Mouse (Mus musculus): Measurements from ENCODE around the gene B230104I21Rik. TPM values are rescaled to one million over a fixed set of nuclear protein-coding genes. Genes with fewer than 3 reads are reported as not detected.

B230104I21Rik gene
- polyA plus RNA-seq, 1 experiment from 2014 or later, result 0.21 TPM

DNA sequence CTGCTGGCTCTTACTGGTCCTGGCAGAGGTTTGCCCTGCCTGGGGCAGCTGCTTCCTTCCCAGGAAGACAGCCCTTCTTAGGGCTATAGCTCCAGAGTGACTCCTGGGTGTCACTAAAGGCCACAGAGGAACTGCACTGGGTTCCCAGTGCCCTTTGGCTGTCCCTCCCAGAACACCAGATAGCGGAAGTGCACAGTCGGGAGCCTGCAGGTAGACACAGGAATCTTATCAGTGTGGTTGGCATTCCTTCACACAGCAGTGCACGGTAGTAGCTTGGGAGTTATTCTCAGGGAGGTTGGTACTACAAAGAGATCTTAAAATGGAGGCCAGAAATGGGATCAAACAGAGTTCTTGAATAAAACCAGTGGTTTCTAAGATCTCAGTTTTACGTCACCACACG is 22.4 kb downstream of the B230104I21Rik start:
- H3K36me3 ChIP-seq (ENCODE audit: poor library complexity, severe bottlenecking), result peaks cover 11% of the 10 kb centered on the region
- H3K9ac ChIP-seq, result no peak overlapping the region
- ATAC-seq, result no peak
- no peaks in the 10 kb centered on the region for H3K27me3 ChIP-seq
- H3K9me3 ChIP-seq (replicated peaks), result no peaks in the 10 kb centered on the region
- H3K4me3 ChIP-seq, result no peak overlapping the region
- peaks cover 21% of the 10 kb centered on the region for H3K4me1 ChIP-seq
- no peak overlapping the region for H3K27ac ChIP-seq
- WGBS, result 73% methylated on average over 5 of the region's 5 CpGs
- H3K4me2 ChIP-seq, result no peak overlapping the region

GRCm38 (mm10) chr4:154358816-154359215 is 22.9 kb downstream of the B230104I21Rik start:
- no peak overlapping the region for H3K4me2 ChIP-seq
- H3K36me3 ChIP-seq (ENCODE audit: poor library complexity, severe bottlenecking), result peaks cover 14% of the 10 kb centered on the region
- H3K4me1 ChIP-seq, result peaks cover 21% of the 10 kb centered on the region
- no peaks in the 10 kb centered on the region for H3K27me3 ChIP-seq
- no peak overlapping the region for H3K9ac ChIP-seq
- no peak overlapping the region for H3K4me3 ChIP-seq
- H3K27ac ChIP-seq, result no peak overlapping the region
- 49% methylated on average over 11 of the region's 11 CpGs for WGBS
- H3K9me3 ChIP-seq (replicated peaks), result no peaks in the 10 kb centered on the region
- no peak for ATAC-seq

- no peaks in the 10 kb centered on the region for H3K9me3 ChIP-seq (replicated peaks)
- no peak overlapping the region for H3K4me3 ChIP-seq
- ATAC-seq, result no peak
- 68% methylated on average over 9 of the region's 9 CpGs for WGBS
- H3K27ac ChIP-seq, result no peak overlapping the region
- H3K9ac ChIP-seq, result no peak overlapping the region; the same call in 1 of the 2 replicates
- no peaks in the 10 kb centered on the region for H3K27me3 ChIP-seq
- H3K36me3 ChIP-seq (ENCODE audit: poor library complexity, severe bottlenecking), result peaks cover 10% of the 10 kb centered on the region
- H3K4me1 ChIP-seq, result peaks cover 21% of the 10 kb centered on the region
- H3K4me2 ChIP-seq, result no peak overlapping the region
Measured at GRCm38 (mm10) chr4:154359762-154360300, 23.9 kb downstream of the B230104I21Rik start.

DNA sequence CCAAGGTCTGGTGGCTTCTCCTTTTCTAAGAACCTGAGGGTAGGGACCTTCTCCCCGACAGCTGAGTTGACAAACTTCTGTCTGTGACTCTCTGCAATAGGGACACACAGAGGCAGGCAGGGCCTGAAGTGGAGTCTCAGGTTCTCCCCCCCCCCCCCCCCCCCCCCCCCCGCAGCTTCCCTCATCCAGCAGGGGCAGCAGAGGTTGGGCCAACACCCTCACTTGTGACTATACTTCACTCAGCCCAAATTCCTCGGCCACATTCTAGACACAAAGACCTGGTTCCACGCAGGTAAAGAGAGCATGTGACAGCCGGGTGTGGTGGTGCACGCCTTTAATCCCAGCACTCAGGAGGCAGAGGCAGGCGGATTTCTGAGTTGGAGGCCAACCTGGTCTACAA is 24.5 kb downstream of the B230104I21Rik start:
- peaks cover 21% of the 10 kb centered on the region for H3K4me1 ChIP-seq
- H3K27ac ChIP-seq, result no peak overlapping the region
- H3K9me3 ChIP-seq (replicated peaks), result no peaks in the 10 kb centered on the region
- H3K36me3 ChIP-seq (ENCODE audit: poor library complexity, severe bottlenecking), result peaks cover 10% of the 10 kb centered on the region; the same call in 1 of the 2 replicates
- no peak overlapping the region for H3K9ac ChIP-seq
- H3K4me2 ChIP-seq, result no peak overlapping the region
- 82% methylated on average over 6 of the region's 7 CpGs for WGBS
- no peak for ATAC-seq
- H3K27me3 ChIP-seq, result no peaks in the 10 kb centered on the region
- H3K4me3 ChIP-seq, result no peak overlapping the region

- H3K4me1 ChIP-seq, result peaks cover 21% of the 10 kb centered on the region
- no peaks in the 10 kb centered on the region for H3K9me3 ChIP-seq (replicated peaks)
- no peak for ATAC-seq
- H3K4me2 ChIP-seq, result no peak overlapping the region
- 55% methylated on average over 3 of the region's 3 CpGs for WGBS
- H3K4me3 ChIP-seq, result no peak overlapping the region
- H3K9ac ChIP-seq, result no peak overlapping the region
- H3K27me3 ChIP-seq, result no peaks in the 10 kb centered on the region
- H3K36me3 ChIP-seq (ENCODE audit: poor library complexity, severe bottlenecking), result peaks cover 10% of the 10 kb centered on the region; the same call in 1 of the 2 replicates
- H3K27ac ChIP-seq, result no peak overlapping the region
Measured at GRCm38 (mm10) chr4:154360850-154361249, 24.9 kb downstream of the B230104I21Rik start.

- Histone ChIP-seq H3K36me3 (ENCODE audit: poor library complexity, severe bottlenecking) (peaks cover 16% of the 10 kb centered on the region; the same call in 1 of the 2 replicates), H3K9ac (no peak overlapping the region), H3K9me3 (replicated peaks) (no peaks in the 10 kb centered on the region), H3K4me2 (no peak overlapping the region), H3K4me1 (peaks cover 18% of the 10 kb centered on the region), H3K27ac (no peak overlapping the region), H3K27me3 (no peaks in the 10 kb centered on the region), H3K4me3 (no peak overlapping the region)
- 88% methylated on average over 2 of the region's 2 CpGs for WGBS
- no peak for ATAC-seq
Measured at GRCm38 (mm10) chr4:154364752-154365151, 28.8 kb downstream of the B230104I21Rik start.

DNA sequence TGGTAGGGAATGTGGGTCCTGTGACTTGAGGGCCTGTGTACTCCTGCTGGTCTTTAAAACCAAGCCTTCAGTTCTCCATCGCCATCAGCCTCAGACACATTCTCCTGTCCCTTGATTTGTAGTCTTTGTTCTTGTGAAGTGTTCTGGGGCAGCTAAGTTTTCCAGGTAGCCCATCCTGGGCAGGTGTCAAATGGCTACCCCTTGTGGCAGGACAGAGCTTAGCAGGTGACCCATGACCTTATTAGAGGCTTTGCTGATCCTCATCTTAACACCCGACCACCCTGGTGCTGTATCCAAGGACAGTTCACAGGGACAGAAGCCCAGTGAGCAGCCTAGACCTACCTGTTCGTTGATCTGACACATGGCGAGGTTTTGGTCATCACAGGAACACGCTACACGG is 30.9 kb downstream of the B230104I21Rik start:
- 83% methylated on average over 6 of the region's 6 CpGs for WGBS
- H3K4me3 ChIP-seq, result no peak overlapping the region
- peaks cover 17% of the 10 kb centered on the region; the same call in 1 of the 2 replicates for H3K4me1 ChIP-seq
- no peaks in the 10 kb centered on the region for H3K9me3 ChIP-seq (replicated peaks)
- H3K36me3 ChIP-seq (ENCODE audit: poor library complexity, severe bottlenecking), result peaks cover 16% of the 10 kb centered on the region; the same call in 1 of the 2 replicates
- ATAC-seq, result no peak
- H3K27ac ChIP-seq, result no peak overlapping the region
- no peaks in the 10 kb centered on the region for H3K27me3 ChIP-seq
- H3K4me2 ChIP-seq, result no peak overlapping the region
- no peak overlapping the region for H3K9ac ChIP-seq

DNA sequence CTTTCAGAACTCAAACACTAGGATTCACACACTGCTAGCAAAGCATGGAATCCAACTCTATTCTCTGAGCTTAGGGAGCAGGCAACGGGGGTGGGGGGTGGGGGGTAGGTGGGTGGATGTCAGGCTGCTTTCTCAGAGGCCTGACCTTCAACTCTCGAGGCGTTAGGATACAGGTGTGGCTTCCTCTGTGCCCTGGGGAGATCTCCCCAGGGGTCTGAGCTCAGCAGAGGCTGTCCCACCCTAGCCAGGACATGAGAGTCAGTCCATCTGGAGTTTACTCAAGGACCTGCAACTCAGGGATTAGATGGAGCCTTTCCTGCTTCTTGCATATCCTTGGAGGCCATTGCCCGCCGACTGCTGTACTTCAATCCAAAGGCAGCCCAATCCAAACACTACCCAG is 33.2 kb downstream of the B230104I21Rik start:
- no peaks in the 10 kb centered on the region for H3K27me3 ChIP-seq
- H3K9me3 ChIP-seq (replicated peaks), result no peaks in the 10 kb centered on the region
- WGBS, result 72% methylated on average over 5 of the region's 5 CpGs
- H3K4me1 ChIP-seq, result peaks cover 15% of the 10 kb centered on the region; the same call in 1 of the 2 replicates
- H3K36me3 ChIP-seq (ENCODE audit: poor library complexity, severe bottlenecking), result peaks cover 11% of the 10 kb centered on the region; the same call in 1 of the 2 replicates
- H3K9ac ChIP-seq, result no peak overlapping the region
- no peak overlapping the region for H3K27ac ChIP-seq
- no peak overlapping the region for H3K4me3 ChIP-seq
- no peak for ATAC-seq
- H3K4me2 ChIP-seq, result no peak overlapping the region

DNA sequence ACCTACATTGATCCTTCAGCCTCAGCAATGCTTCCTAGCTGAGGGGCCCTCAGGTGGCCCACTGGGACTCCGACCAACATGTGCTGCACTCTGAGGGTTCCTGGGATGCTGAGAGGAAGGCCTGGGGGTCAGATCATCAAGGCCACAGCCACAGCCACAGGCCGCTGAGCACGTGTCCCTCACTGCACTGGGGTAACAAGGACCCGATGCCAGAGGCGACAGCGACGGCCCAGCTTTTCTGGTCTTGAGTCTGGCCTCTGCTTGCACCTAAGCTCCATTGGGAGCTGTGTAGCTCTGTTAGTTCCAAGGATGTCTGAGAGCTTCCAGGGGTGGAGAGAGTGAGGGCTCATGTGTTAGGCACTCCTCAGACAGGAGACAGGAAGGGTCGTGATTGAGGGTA is 34.9 kb downstream of the B230104I21Rik start:
- no peaks in the 10 kb centered on the region for H3K9me3 ChIP-seq (replicated peaks)
- 85% methylated on average over 8 of the region's 8 CpGs for WGBS
- no peak for ATAC-seq

GRCm38 (mm10) chr4:154371542-154372247 is 35.8 kb downstream of the B230104I21Rik start:
- H3K9ac ChIP-seq, result no peak overlapping the region
- no peak overlapping the region for H3K4me3 ChIP-seq
- H3K36me3 ChIP-seq (ENCODE audit: poor library complexity, severe bottlenecking), result no peaks in the 10 kb centered on the region
- 77% methylated on average over 13 of the region's 13 CpGs for WGBS
- no peak overlapping the region for H3K4me2 ChIP-seq
- no peak overlapping the region for H3K27ac ChIP-seq
- no peak for ATAC-seq
- H3K27me3 ChIP-seq, result no peaks in the 10 kb centered on the region
- no peaks in the 10 kb centered on the region for H3K9me3 ChIP-seq (replicated peaks)
- H3K4me1 ChIP-seq, result peaks cover 8% of the 10 kb centered on the region; the same call in 1 of the 2 replicates

More for the DNA sequence above, 34.9 kb downstream of the B230104I21Rik start:
- Histone ChIP-seq H3K4me3 (no peak overlapping the region), H3K9ac (no peak overlapping the region), H3K27me3 (no peaks in the 10 kb centered on the region), H3K36me3 (ENCODE audit: poor library complexity, severe bottlenecking) (0 out of 2 replicates have a peak, but pooled peaks cover 6% of the 10 kb centered on the region), H3K4me2 (no peak overlapping the region), H3K27ac (0 out of 2 replicates have a peak overlapping the region, but pooled peaks have one; percentile 10), H3K4me1 (peaks cover 15% of the 10 kb centered on the region; the same call in 1 of the 2 replicates)

DNA sequence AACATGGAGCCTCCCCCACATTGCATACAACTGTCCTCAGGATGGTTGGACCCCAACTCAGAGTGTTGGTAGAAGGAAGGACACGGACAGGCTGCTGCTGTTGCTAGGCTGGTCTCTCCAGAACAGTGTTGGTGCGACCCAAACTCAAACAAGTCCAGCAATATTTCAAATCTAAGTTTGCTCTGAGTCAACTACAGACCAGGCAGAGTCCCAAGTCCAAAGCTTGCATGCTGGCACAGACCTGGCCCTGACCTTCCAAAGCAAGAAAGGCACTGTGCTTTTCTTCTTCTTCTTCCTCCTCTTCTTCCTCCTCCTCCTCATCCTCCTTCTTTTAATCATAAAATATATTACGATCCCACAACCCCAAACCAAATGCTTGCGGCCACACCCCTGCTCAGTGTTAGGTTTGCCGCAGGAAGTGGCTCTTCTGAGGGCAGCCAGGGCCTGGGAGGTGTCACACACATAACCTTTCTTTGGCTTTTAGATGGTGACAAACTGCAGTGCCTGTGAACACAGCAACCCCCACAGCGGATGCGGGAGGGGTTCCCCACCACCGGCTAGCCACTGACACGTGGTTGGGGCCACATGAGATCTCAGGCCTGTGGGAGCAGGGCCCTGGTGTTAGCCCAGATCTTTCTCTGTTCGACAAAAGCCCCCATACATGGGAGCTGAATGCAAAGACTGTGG is 40.2 kb downstream of the B230104I21Rik start:
- no peak for ATAC-seq

DNA sequence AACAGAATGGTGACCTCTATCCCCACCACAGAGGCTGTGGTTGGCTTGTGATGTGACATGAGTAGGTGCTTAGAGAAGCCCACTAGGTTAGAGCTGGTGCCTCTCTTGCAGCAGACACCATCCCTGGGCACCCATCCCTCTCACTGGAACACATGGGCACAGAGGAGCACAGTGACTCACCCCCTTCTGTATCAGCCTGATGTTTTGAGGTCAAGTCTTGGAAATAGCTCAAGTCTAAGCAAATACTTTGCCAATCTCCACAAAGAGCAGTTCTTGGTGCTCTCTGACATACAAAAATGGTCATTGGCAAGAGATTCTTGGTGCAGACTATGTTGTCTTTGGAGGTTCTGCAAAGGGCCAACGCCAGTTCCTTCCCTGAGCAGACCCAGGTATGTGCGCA is 42.9 kb downstream of the B230104I21Rik start:
- no peak overlapping the region for H3K4me3 ChIP-seq
- no peaks in the 10 kb centered on the region for H3K27me3 ChIP-seq

More for the DNA sequence above, 40.2 kb downstream of the B230104I21Rik start:
- no peaks in the 10 kb centered on the region for H3K36me3 ChIP-seq (ENCODE audit: poor library complexity, severe bottlenecking)
- no peak overlapping the region for H3K27ac ChIP-seq
- no peak overlapping the region for H3K4me3 ChIP-seq
- H3K4me1 ChIP-seq, result peaks cover 8% of the 10 kb centered on the region; the same call in 1 of the 2 replicates
- 92% methylated on average over 10 of the region's 10 CpGs for WGBS
- H3K27me3 ChIP-seq, result no peaks in the 10 kb centered on the region
- no peaks in the 10 kb centered on the region for H3K9me3 ChIP-seq (replicated peaks)
- H3K4me2 ChIP-seq, result no peak overlapping the region
- H3K9ac ChIP-seq, result no peak overlapping the region

More for the DNA sequence above, 42.9 kb downstream of the B230104I21Rik start:
- 96% methylated on average over 2 of the region's 2 CpGs for WGBS
- H3K4me1 ChIP-seq, result no peaks in the 10 kb centered on the region
- no peak for ATAC-seq
- H3K9me3 ChIP-seq (replicated peaks), result no peaks in the 10 kb centered on the region
- H3K9ac ChIP-seq, result no peak overlapping the region
- no peak overlapping the region for H3K27ac ChIP-seq
- H3K36me3 ChIP-seq (ENCODE audit: poor library complexity, severe bottlenecking), result no peaks in the 10 kb centered on the region
- no peak overlapping the region for H3K4me2 ChIP-seq

All from forebrain, embryonic 13.5 days (tissue).